Mouse (Mus musculus) lung, embryonic 16.5 days (tissue): ENCODE data around the gene Nppb. TPM values are rescaled to one million over a fixed set of nuclear protein-coding genes. Genes with fewer than 3 reads are reported as not detected.

Experiments
- ATAC-seq: fragments of 200-750 bp; cut with Nextera tagmentation; 2 replicates; pipeline ENCODE4 v1.8.0; 2017; ENCODE audit warnings: low read depth, mild to moderate bottlenecking, moderate library complexity
- H3K27ac ChIP-seq: fragments of 300-500 bp; sonication (generic); 2 replicates; pipeline ENCODE4 v1.5.1; 2014; ENCODE audit warnings: mild to moderate bottlenecking, control low read depth, low read length
- H3K27me3 ChIP-seq: fragments of 300-500 bp; sonication (generic); 2 replicates; pipeline ENCODE4 v1.6.1; 2014; ENCODE audit warnings: low read depth, low read length, mixed read lengths; ENCODE audit not compliant: control insufficient read depth, insufficient read depth
- H3K36me3 ChIP-seq: fragments of 300-500 bp; sonication (generic); 2 replicates; pipeline ENCODE4 v1.6.1; 2014; ENCODE audit warnings: low read length; ENCODE audit not compliant: control insufficient read depth, insufficient read depth
- H3K4me1 ChIP-seq: fragments of 300-500 bp; sonication (generic); replicated peaks from 2 replicates; pipeline ENCODE4 v1.6.1; 2014; ENCODE audit warnings: low read length, mixed read lengths; ENCODE audit not compliant: control insufficient read depth, insufficient read depth
- H3K4me2 ChIP-seq: fragments of 300-500 bp; sonication (generic); 2 replicates; pipeline ENCODE4 v1.6.1; 2014; ENCODE audit warnings: low read depth, low read length, control low read depth
- H3K4me3 ChIP-seq: fragments of 300-500 bp; sonication (generic); 2 replicates; pipeline ENCODE4 v1.5.1; 2014; ENCODE audit warnings: mild to moderate bottlenecking, low read length, control low read depth
- H3K9ac ChIP-seq: fragments of 300-500 bp; sonication (generic); 2 replicates; pipeline ENCODE4 v1.6.1; 2014; ENCODE audit warnings: low read length, control low read depth
- H3K9me3 ChIP-seq: fragments of 300-500 bp; sonication (generic); 2 replicates; pipeline ENCODE4 v1.6.1; 2016; ENCODE audit warnings: low read length; ENCODE audit not compliant: control insufficient read depth
- WGBS: fragments of 180-500 bp; shearing (Covaris S2); extraction: QIAGEN DNeasy Blood & Tissue Kit; methylation state at CpG from one replicate; pipeline ENCODE4 v1.1.7; 2014; 5-methylcytosine and 5-hydroxymethylcytosine counted together
- polyA plus RNA-seq: library from polyadenylated mRNA; unstranded; fragments of >200 nt; fragmentation: Nextera tagmentation; extraction: Ambion mirVana; gene quantifications from 2 replicates; pipeline ENCODE4 v1.2.1, GENCODE M21; 2015

Gene Nppb
- polyA plus RNA-seq, 1 experiment from 2014 or later, result 2.9 TPM

DNA sequence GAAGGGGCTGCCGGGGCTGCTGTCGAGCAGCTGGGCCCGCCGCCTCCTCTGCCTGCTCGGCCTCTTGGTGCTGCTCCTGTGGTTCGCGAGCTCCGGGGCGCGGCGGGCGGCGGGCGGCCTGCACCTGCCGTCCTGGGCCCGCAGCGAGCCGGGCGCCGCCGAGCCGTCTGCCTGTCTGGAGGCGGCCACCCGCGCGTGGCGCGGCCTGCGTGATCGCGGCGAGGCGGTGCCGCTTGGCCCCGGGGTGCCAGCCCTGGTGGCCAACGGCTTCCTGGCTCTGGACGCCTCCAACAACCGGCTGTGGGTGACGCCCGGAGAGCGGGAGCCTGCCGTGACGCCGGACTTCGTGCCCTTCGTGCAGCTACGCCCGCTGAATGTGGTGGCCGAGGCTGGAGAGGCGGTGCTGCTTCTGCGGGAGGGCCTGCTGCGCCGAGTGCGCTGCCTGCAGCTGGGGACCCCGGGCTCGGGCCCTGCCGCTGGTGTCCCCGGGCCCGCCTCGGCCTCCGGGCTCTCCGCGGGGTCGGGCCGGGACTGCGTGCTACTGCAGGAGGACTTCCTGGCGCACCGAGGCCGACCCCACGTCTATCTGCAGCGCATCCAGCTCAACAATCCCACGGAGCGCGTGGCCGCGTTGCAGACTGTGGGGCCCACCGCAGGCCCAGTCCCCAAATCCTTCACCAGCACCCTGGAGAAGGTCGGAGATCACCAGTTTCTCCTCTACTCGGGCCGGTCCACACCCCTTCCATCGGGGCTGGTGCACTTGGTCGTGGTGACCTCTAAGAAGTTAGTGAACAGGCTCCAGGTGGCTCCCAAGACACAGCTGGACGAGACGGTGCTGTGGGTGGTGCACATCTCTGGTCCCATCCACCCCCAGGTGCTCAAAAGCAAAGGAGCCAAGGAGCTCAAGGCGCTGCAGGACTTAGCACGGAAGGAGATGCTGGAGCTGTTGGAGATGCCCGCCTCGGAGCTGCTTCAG lies 44.3 kb upstream of the Nppb start:
- peaks cover 24% of the 10 kb centered on the region for H3K36me3 ChIP-seq
- ATAC-seq, result peak; percentile 61
- H3K27ac ChIP-seq, result peak overlapping the region; percentile 45
- no peaks in the 10 kb centered on the region for H3K9me3 ChIP-seq
- no peaks in the 10 kb centered on the region for H3K27me3 ChIP-seq
- peaks cover 33% of the 10 kb centered on the region for H3K4me1 ChIP-seq
- peak overlapping the region; percentile 88 for H3K9ac ChIP-seq
- peak overlapping the region; percentile 97 for H3K4me2 ChIP-seq
- WGBS, result 4% methylated on average over 82 of the region's 88 CpGs
- peak overlapping the region; percentile 84 for H3K4me3 ChIP-seq

GRCm38 (mm10) chr4:147943005-147943404 lies 42.6 kb upstream of the Nppb start:
- H3K9me3 ChIP-seq, result no peaks in the 10 kb centered on the region
- no peak overlapping the region for H3K27ac ChIP-seq
- no peak overlapping the region for H3K4me3 ChIP-seq
- peaks cover 30% of the 10 kb centered on the region for H3K36me3 ChIP-seq
- no peak overlapping the region for H3K9ac ChIP-seq
- ATAC-seq, result no peak
- H3K4me1 ChIP-seq, result peaks cover 29% of the 10 kb centered on the region
- H3K4me2 ChIP-seq, result no peak overlapping the region; the same call in 1 of the 2 replicates
- WGBS, result 95% methylated on average over 1 of the region's 1 CpGs
- H3K27me3 ChIP-seq, result no peaks in the 10 kb centered on the region

- Histone ChIP-seq H3K27ac (no peak overlapping the region), H3K4me1 (peaks cover 8% of the 10 kb centered on the region), H3K36me3 (peaks cover 35% of the 10 kb centered on the region), H3K9me3 (no peaks in the 10 kb centered on the region), H3K27me3 (no peaks in the 10 kb centered on the region), H3K9ac (no peak overlapping the region), H3K4me2 (no peak overlapping the region), H3K4me3 (no peak overlapping the region)
- ATAC-seq, result no peak
- no CpG with 5 or more reads among the region's 2 CpGs for WGBS
Measured at GRCm38 (mm10) chr4:147947511-147947910, 38.1 kb upstream of the Nppb start.

DNA sequence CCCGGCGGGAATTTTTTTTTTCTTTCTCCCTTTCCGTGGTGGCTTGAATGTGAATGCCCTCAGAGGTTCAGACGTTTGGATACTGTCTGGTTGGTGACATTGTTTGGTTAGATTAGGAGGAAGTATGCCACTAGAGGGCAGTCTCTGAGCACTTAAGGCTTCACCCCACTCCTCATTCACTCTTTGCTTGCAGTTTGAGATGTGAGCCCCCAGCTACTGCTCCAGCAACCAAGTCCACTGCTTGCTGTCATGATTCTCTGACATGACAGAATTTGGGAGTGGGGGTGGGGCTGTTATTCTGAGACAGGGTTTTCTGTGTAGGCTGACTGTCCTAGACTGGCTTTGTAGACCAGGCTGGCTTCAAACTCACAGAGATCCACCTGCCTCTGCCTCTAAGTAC lies 32.0 kb upstream of the Nppb start:
- Histone ChIP-seq H3K36me3 (peaks cover 5% of the 10 kb centered on the region), H3K27ac (no peak overlapping the region), H3K4me1 (no peaks in the 10 kb centered on the region), H3K9me3 (no peaks in the 10 kb centered on the region), H3K9ac (no peak overlapping the region), H3K4me2 (no peak overlapping the region), H3K27me3 (no peaks in the 10 kb centered on the region), H3K4me3 (no peak overlapping the region)
- 10% methylated on average over 4 of the region's 4 CpGs for WGBS
- no peak for ATAC-seq

DNA sequence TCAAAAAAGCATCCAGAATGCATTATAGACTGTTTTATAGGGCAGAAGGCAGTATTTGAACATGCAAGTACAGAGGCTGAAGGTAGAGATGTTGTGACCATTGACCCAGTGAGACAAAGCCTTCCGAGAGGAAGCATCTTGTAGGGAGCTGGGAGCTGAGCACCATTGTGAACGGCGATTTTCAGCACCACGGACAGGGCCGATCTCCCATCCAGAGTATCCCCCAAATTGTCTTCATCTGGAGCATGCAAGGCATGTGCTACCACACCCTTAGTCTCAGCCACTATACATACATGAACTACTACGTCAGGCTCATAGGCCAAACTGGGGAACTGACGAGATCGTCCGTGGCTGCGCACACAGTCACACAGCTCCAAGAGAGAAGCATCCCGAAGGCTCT lies 28.4 kb upstream of the Nppb start:
- H3K9me3 ChIP-seq, result no peaks in the 10 kb centered on the region
- no peak overlapping the region for H3K27ac ChIP-seq
- ATAC-seq, result 0 out of 2 replicates have a peak, but pooled peaks have one; percentile 41
- WGBS, result 41% methylated on average over 11 of the region's 11 CpGs
- H3K4me2 ChIP-seq, result no peak overlapping the region
- H3K36me3 ChIP-seq, result peaks cover 2% of the 10 kb centered on the region; the same call in 1 of the 2 replicates
- no peak overlapping the region for H3K9ac ChIP-seq
- H3K4me1 ChIP-seq, result no peaks in the 10 kb centered on the region
- no peaks in the 10 kb centered on the region for H3K27me3 ChIP-seq
- H3K4me3 ChIP-seq, result no peak overlapping the region

- H3K9ac ChIP-seq, result no peak overlapping the region
- H3K27me3 ChIP-seq, result no peaks in the 10 kb centered on the region
- H3K36me3 ChIP-seq, result no peaks in the 10 kb centered on the region
- no peak for ATAC-seq
- no peak overlapping the region for H3K4me2 ChIP-seq
- no peaks in the 10 kb centered on the region for H3K9me3 ChIP-seq
- H3K4me3 ChIP-seq, result no peak overlapping the region
- 35% methylated on average over 6 of the region's 6 CpGs for WGBS
- no peak overlapping the region for H3K27ac ChIP-seq
- no peaks in the 10 kb centered on the region for H3K4me1 ChIP-seq
Measured at GRCm38 (mm10) chr4:147959881-147960831, 25.4 kb upstream of the Nppb start.

- Histone ChIP-seq H3K36me3 (no peaks in the 10 kb centered on the region), H3K27ac (no peak overlapping the region), H3K27me3 (no peaks in the 10 kb centered on the region), H3K4me3 (no peak overlapping the region), H3K9me3 (no peaks in the 10 kb centered on the region), H3K4me2 (no peak overlapping the region), H3K9ac (no peak overlapping the region), H3K4me1 (no peaks in the 10 kb centered on the region)
- ATAC-seq, result no peak
- 42% methylated on average over 6 of the region's 6 CpGs for WGBS
Measured at GRCm38 (mm10) chr4:147962781-147963180, 22.8 kb upstream of the Nppb start.

GRCm38 (mm10) chr4:147963623-147964022 lies 22.0 kb upstream of the Nppb start:
- no peaks in the 10 kb centered on the region for H3K4me1 ChIP-seq
- H3K36me3 ChIP-seq, result no peaks in the 10 kb centered on the region
- no peak overlapping the region for H3K4me3 ChIP-seq
- no peak overlapping the region for H3K4me2 ChIP-seq
- H3K9ac ChIP-seq, result no peak overlapping the region
- H3K27ac ChIP-seq, result no peak overlapping the region
- no peaks in the 10 kb centered on the region for H3K27me3 ChIP-seq
- H3K9me3 ChIP-seq, result no peaks in the 10 kb centered on the region
- WGBS, result 82% methylated on average over 15 of the region's 15 CpGs
- ATAC-seq, result no peak

GRCm38 (mm10) chr4:147965712-147966111 lies 19.9 kb upstream of the Nppb start:
- Histone ChIP-seq H3K4me3 (no peak overlapping the region), H3K36me3 (no peaks in the 10 kb centered on the region), H3K4me1 (no peaks in the 10 kb centered on the region), H3K27me3 (no peaks in the 10 kb centered on the region), H3K9me3 (no peaks in the 10 kb centered on the region), H3K27ac (no peak overlapping the region), H3K4me2 (no peak overlapping the region), H3K9ac (no peak overlapping the region)
- ATAC-seq, result no peak
- 37% methylated on average over 7 of the region's 7 CpGs for WGBS
